Mouse (Mus musculus): ENCODE results near the gene Tnfrsf25. TPM values are rescaled to one million over a fixed set of nuclear protein-coding genes. Genes with fewer than 3 reads are reported as not detected.

The Tnfrsf25 gene
- polyA plus RNA-seq, 1 experiment = 1.4 TPM

GRCm38 (mm10) chr4:152161601-152162000 is 45.9 kb downstream of the Tnfrsf25 start:
- Histone ChIP-seq H3K4me3 (replicated peaks; ENCODE audit: insufficient read depth, low read depth, low read length) (no peak overlapping the region), H3K27me3 (ENCODE audit: control insufficient read depth, insufficient read depth, low read length) (peaks cover 3% of the 10 kb centered on the region; the same call in 1 of the 2 replicates), H3K4me1 (ENCODE audit: control insufficient read depth, insufficient read depth, low read length) (no peaks in the 10 kb centered on the region), H3K27ac (ENCODE audit: insufficient read depth, low read length) (no peak overlapping the region)
- no peak for DNase-seq
- TF ChIP-seq CTCF (IDR thresholded peaks at IDR 0.05; ENCODE audit: borderline replicate concordance, insufficient read depth, low read depth, low read length) (no peak), POLR2A (IDR thresholded peaks at IDR 0.05; ENCODE audit: borderline replicate concordance, insufficient read depth, low read length) (no peak)
- 80% methylated on average over 6 of the region's 6 CpGs for WGBS

- WGBS = 93% methylated on average over 2 of the region's 2 CpGs
- H3K27me3 ChIP-seq (ENCODE audit: control insufficient read depth, insufficient read depth, low read length) = peaks cover 3% of the 10 kb centered on the region; the same call in 1 of the 2 replicates
- TF ChIP-seq CTCF (IDR thresholded peaks at IDR 0.05; ENCODE audit: borderline replicate concordance, insufficient read depth, low read depth, low read length) = no peak
- no peak for TF ChIP-seq POLR2A (IDR thresholded peaks at IDR 0.05; ENCODE audit: borderline replicate concordance, insufficient read depth, low read length)
Observed at GRCm38 (mm10) chr4:152162748-152163147, 47.0 kb downstream of the Tnfrsf25 start.

GRCm38 (mm10) chr4:152165036-152165931 is 49.5 kb downstream of the Tnfrsf25 start:
- Histone ChIP-seq H3K27me3 (ENCODE audit: control insufficient read depth, insufficient read depth, low read length) (no peaks in the 10 kb centered on the region; the same call in 1 of the 2 replicates), H3K4me3 (replicated peaks; ENCODE audit: insufficient read depth, low read depth, low read length) (no peak overlapping the region), H3K27ac (ENCODE audit: insufficient read depth, low read length) (no peak overlapping the region), H3K4me1 (ENCODE audit: control insufficient read depth, insufficient read depth, low read length) (peaks cover 5% of the 10 kb centered on the region; the same call in 1 of the 2 replicates)
- WGBS = 28% methylated on average over 22 of the region's 22 CpGs
- no peak for TF ChIP-seq POLR2A (IDR thresholded peaks at IDR 0.05; ENCODE audit: borderline replicate concordance, insufficient read depth, low read length)
- peak; percentile 75 for TF ChIP-seq CTCF (IDR thresholded peaks at IDR 0.05; ENCODE audit: borderline replicate concordance, insufficient read depth, low read depth, low read length)
- peak; percentile 55 to 76 for DNase-seq

More at GRCm38 (mm10) chr4:152162748-152163147, 47.0 kb downstream of the Tnfrsf25 start:
- Histone ChIP-seq H3K27ac (ENCODE audit: insufficient read depth, low read length) (no peak overlapping the region), H3K4me3 (replicated peaks; ENCODE audit: insufficient read depth, low read depth, low read length) (no peak overlapping the region), H3K4me1 (ENCODE audit: control insufficient read depth, insufficient read depth, low read length) (no peaks in the 10 kb centered on the region)
- DNase-seq = no peak

GRCm38 (mm10) chr4:152168052-152168451 is 52.3 kb downstream of the Tnfrsf25 start:
- Histone ChIP-seq H3K27ac (ENCODE audit: insufficient read depth, low read length) (no peak overlapping the region), H3K4me3 (replicated peaks; ENCODE audit: insufficient read depth, low read depth, low read length) (no peak overlapping the region), H3K27me3 (ENCODE audit: control insufficient read depth, insufficient read depth, low read length) (no peaks in the 10 kb centered on the region), H3K4me1 (ENCODE audit: control insufficient read depth, insufficient read depth, low read length) (peaks cover 5% of the 10 kb centered on the region; the same call in 1 of the 2 replicates)
- no peak for TF ChIP-seq POLR2A (IDR thresholded peaks at IDR 0.05; ENCODE audit: borderline replicate concordance, insufficient read depth, low read length)
- no peak for TF ChIP-seq CTCF (IDR thresholded peaks at IDR 0.05; ENCODE audit: borderline replicate concordance, insufficient read depth, low read depth, low read length)
- WGBS = 17% methylated on average over 8 of the region's 8 CpGs
- DNase-seq = no peak

- 94% methylated on average over 7 of the region's 7 CpGs for WGBS
- H3K4me1 ChIP-seq (ENCODE audit: control insufficient read depth, insufficient read depth, low read length) = peaks cover 5% of the 10 kb centered on the region; the same call in 1 of the 2 replicates
- no peak overlapping the region for H3K27ac ChIP-seq (ENCODE audit: insufficient read depth, low read length)
- no peak for TF ChIP-seq CTCF (IDR thresholded peaks at IDR 0.05; ENCODE audit: borderline replicate concordance, insufficient read depth, low read depth, low read length)
- no peak for TF ChIP-seq POLR2A (IDR thresholded peaks at IDR 0.05; ENCODE audit: borderline replicate concordance, insufficient read depth, low read length)
- no peak overlapping the region for H3K4me3 ChIP-seq (replicated peaks; ENCODE audit: insufficient read depth, low read depth, low read length)
- DNase-seq = no peak
- H3K27me3 ChIP-seq (ENCODE audit: control insufficient read depth, insufficient read depth, low read length) = no peaks in the 10 kb centered on the region
Observed at GRCm38 (mm10) chr4:152169103-152169502, 53.4 kb downstream of the Tnfrsf25 start.

Other genes starting within 250 kb of the Tnfrsf25 start
- gene Dnajc11, start 182.2 kb upstream of the Tnfrsf25 start, polyA plus RNA-seq (2012; rRNA removed) = 73.2 and 77.0 TPM in 2 replicates
- 42.7 and 43.3 TPM in 2 replicates for gene Thap3, start 126.9 kb upstream of the Tnfrsf25 start, polyA plus RNA-seq (2012; rRNA removed)
- gene Phf13, start 119.7 kb upstream of the Tnfrsf25 start, polyA plus RNA-seq (2012; rRNA removed) = 7.3 and 8.3 TPM in 2 replicates
- 14.5 and 14.7 TPM in 2 replicates for gene Klhl21, start 107.1 kb upstream of the Tnfrsf25 start, polyA plus RNA-seq (2012; rRNA removed)
- gene Zbtb48, start 88.3 kb upstream of the Tnfrsf25 start, polyA plus RNA-seq (2012; rRNA removed) = 20.1 and 24.3 TPM in 2 replicates
- gene Tas1r1, start 77.4 kb upstream of the Tnfrsf25 start, polyA plus RNA-seq (2012; rRNA removed) = 0.10 and 0.27 TPM in 2 replicates
- gene Nol9, start 76.6 kb upstream of the Tnfrsf25 start, polyA plus RNA-seq (2012; rRNA removed) = 15.1 and 16.5 TPM in 2 replicates
- 11.1 and 11.8 TPM in 2 replicates for gene Plekhg5, start 43.4 kb upstream of the Tnfrsf25 start, polyA plus RNA-seq (2012; rRNA removed)
- 7.1 and 8.3 TPM in 2 replicates for gene Espn, start 36.4 kb downstream of the Tnfrsf25 start, polyA plus RNA-seq (2012; rRNA removed)
- gene Hes2, start 42.9 kb downstream of the Tnfrsf25 start, polyA plus RNA-seq (2012; rRNA removed) = not detected in 2 replicates
- gene Acot7, start 62.2 kb downstream of the Tnfrsf25 start, polyA plus RNA-seq (2012; rRNA removed) = 508 and 523 TPM in 2 replicates
- 29.9 and 31.4 TPM in 2 replicates for gene Gpr153, start 158.3 kb downstream of the Tnfrsf25 start, polyA plus RNA-seq (2012; rRNA removed)
- 55.1 and 62.7 TPM in 2 replicates for gene Hes3, start 175.7 kb downstream of the Tnfrsf25 start, polyA plus RNA-seq (2012; rRNA removed)
- gene Icmt, start 181.3 kb downstream of the Tnfrsf25 start, polyA plus RNA-seq (2012; rRNA removed) = 160 and 188 TPM in 2 replicates
- 7.2 and 11.8 TPM in 2 replicates for gene Rnf207, start 203.1 kb downstream of the Tnfrsf25 start, polyA plus RNA-seq (2012; rRNA removed)
- gene Rpl22, start 209.8 kb downstream of the Tnfrsf25 start, polyA plus RNA-seq (2012; rRNA removed) = 162 and 187 TPM in 2 replicates
- gene Chd5, start 222.7 kb downstream of the Tnfrsf25 start, polyA plus RNA-seq (2012; rRNA removed) = 20.9 and 25.9 TPM in 2 replicates

All from cerebellum, adult 2 months (tissue).